Mouse (Mus musculus): ENCODE data around the gene Nudt3. TPM values are rescaled to one million over a fixed set of nuclear protein-coding genes. Genes with fewer than 3 reads are reported as not detected.
A peak's percentile ranks its signal among the peaks of the same experiment; 100 is the strongest.

The Nudt3 gene
- 30.5 and 34.4 TPM in 2 replicates for polyA plus RNA-seq (2014; fragmentation: Nextera tagmentation; extraction: Ambion mirVana)

DNA sequence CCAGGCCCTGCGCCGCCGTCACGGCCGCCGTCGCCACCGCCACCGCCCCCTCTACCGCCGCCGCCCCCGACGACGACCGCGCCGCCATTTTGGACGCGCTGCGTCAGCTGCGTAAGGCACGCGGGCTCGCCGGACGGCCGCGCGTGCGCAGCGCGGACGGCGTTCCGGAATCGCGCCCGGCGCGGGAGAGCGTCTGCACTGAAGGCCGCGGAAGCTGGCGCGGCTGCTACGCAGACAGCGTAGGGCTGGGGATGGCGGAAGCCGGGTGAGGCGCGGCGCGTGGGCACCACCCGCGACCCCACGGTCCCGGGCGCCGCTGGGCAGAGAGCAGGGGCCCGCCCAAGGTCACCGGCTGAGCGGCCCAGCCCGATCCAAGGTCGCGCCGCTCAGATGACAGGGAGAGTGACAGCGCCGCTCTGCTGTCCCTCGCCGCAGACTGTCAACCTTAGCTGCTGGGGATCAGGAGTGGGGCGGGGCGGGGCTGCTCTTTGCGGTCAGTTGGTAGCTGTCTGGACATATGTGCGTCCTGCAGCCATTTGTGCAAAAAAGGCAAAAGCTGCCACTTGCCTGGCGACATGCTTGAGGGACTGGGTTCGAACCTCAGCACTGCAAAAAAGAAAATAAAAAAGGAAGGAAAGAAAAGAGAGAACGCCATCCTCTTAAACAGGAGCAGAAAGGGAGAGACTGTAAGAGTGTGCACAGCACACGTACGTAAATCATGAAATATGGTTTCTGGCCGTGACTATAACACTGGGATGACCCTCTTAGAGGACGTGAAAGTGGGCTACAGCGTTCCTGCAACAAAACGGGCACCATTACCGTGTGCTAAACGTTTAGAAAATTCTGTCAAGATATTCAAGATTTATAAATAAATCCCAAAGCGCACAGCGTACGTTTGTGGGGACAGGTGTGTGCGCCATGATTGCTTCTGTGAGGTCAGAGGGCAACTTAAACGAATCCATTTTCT, at the start of gene Nudt3:
TSS of gene Nudt3 (minus strand) at position 136 of the 967 bp plus-strand sequence.
- peak within 1 kb of the TSS; percentile 95 for H3K4me3 ChIP-seq (ENCODE audit: low read depth, low read length)
- peaks cover 5% of the 10 kb centered on the region; the same call in 1 of the 2 replicates for H3K4me1 ChIP-seq (ENCODE audit: insufficient read depth)
- ATAC-seq (ENCODE audit: insufficient read depth) (peak; percentile 92), DNase-seq (peak; percentile 98)
- peak within 1 kb of the TSS; percentile 94 for H3K9ac ChIP-seq
- 0 out of 2 replicates have a peak, but pooled peaks cover 3% of the 10 kb centered on the region for H3K36me3 ChIP-seq (ENCODE audit: insufficient read depth)
- peak within 1 kb of the TSS; percentile 89 for H3K27ac ChIP-seq (ENCODE audit: low read depth)
- TF ChIP-seq CTCF (IDR thresholded peaks at IDR 0.05; ENCODE audit: low read depth): no peak
- H3K9me3 ChIP-seq (ENCODE audit: low read depth, low read length): no peaks in the 10 kb centered on the region
- no peaks in the 10 kb centered on the region for H3K27me3 ChIP-seq (ENCODE audit: insufficient read depth, low read length)
- 6% methylated on average over 77 of the region's 91 CpGs for WGBS
- peak within 1 kb of the TSS; percentile 89 for H3K4me2 ChIP-seq

DNA sequence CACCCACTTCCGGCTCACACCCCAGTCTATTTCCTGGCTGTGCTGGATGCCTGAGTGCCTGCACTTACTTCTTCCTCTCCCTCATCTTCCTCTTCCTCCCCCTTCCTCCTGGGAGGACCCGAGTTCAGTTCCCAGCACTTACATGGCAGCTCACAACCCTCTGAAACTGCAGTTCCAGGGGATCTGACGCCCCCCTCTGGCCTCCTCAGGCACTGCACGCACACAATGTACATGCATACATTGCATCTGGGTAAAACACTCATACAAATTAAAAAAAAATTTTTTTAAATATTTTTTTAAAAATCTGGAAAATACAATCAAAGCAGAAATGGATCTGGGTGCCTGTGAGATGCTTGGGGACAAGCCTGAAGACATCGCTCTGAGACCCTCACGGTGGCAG, 48.4 kb upstream of the Nudt3 start:
- no peaks in the 10 kb centered on the region for H3K27me3 ChIP-seq (ENCODE audit: insufficient read depth, low read length)
- no peak overlapping the region for H3K4me2 ChIP-seq
- no peaks in the 10 kb centered on the region for H3K4me1 ChIP-seq (ENCODE audit: insufficient read depth)
- TF ChIP-seq CTCF (IDR thresholded peaks at IDR 0.05; ENCODE audit: low read depth): peak; percentile 30; the same call in 1 of the 2 replicates
- no peak overlapping the region for H3K4me3 ChIP-seq (ENCODE audit: low read depth, low read length)
- DNase-seq: no peak
- no peaks in the 10 kb centered on the region for H3K9me3 ChIP-seq (ENCODE audit: low read depth, low read length)
- WGBS: 79% methylated on average over 6 of the region's 6 CpGs
- H3K27ac ChIP-seq (ENCODE audit: low read depth): no peak overlapping the region
- H3K9ac ChIP-seq: no peak overlapping the region
- no peaks in the 10 kb centered on the region for H3K36me3 ChIP-seq (ENCODE audit: insufficient read depth)
- ATAC-seq (ENCODE audit: insufficient read depth): no peak

DNA sequence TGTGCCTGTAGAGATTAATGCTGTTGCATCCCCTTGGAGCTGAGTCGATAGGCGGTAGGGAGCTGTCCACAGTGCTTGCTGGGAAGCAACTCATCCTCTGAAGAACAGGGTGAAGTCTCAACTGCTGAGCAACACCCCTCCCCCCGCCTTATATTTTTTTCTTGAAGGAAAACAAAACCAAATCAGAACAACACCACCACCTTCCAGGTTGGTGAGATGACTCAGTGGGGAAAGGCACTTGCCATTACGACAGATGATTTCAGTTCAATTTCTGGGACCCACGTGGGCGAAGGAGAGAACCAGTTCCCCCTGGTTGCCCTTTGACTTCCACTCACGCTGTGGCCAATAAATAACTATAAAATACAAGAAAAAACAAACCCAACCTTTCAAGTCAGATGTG, 35.5 kb upstream of the Nudt3 start:
- DNase-seq (no peak), ATAC-seq (ENCODE audit: insufficient read depth) (no peak)
- H3K4me3 ChIP-seq (ENCODE audit: low read depth, low read length): no peak overlapping the region
- H3K9me3 ChIP-seq (ENCODE audit: low read depth, low read length): no peaks in the 10 kb centered on the region
- no peaks in the 10 kb centered on the region for H3K4me1 ChIP-seq (ENCODE audit: insufficient read depth)
- 60% methylated on average over 7 of the region's 7 CpGs for WGBS
- no peak for TF ChIP-seq CTCF (IDR thresholded peaks at IDR 0.05; ENCODE audit: low read depth)
- peaks cover 31% of the 10 kb centered on the region for H3K27me3 ChIP-seq (ENCODE audit: insufficient read depth, low read length)
- no peak overlapping the region for H3K4me2 ChIP-seq
- H3K36me3 ChIP-seq (ENCODE audit: insufficient read depth): no peaks in the 10 kb centered on the region
- H3K27ac ChIP-seq (ENCODE audit: low read depth): no peak overlapping the region
- no peak overlapping the region for H3K9ac ChIP-seq

DNA sequence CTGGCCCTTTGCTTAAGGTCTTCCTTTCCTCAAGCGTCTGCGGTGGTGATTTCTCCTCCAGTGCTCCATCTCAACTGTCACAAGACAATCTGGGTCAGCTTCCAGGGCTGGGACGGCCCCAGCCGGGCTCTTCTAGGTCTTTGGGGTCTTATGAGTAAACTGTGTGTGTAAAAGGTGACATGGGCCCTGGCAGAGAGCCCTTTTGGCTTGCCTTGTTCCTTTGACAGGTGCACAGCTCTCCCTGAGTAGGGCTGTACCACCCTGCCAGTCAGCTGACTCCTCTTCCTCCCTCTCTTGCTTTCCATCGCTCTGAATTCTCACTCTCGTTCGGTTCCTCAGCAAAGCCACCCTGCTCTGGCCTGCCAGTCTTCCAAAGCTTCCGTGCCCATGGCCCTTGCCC, 33.8 kb upstream of the Nudt3 start:
- Histone ChIP-seq H3K36me3 (ENCODE audit: insufficient read depth) (no peaks in the 10 kb centered on the region), H3K27me3 (ENCODE audit: insufficient read depth, low read length) (peaks cover 31% of the 10 kb centered on the region), H3K9ac (no peak overlapping the region), H3K4me2 (no peak overlapping the region), H3K27ac (ENCODE audit: low read depth) (no peak overlapping the region), H3K4me1 (ENCODE audit: insufficient read depth) (no peaks in the 10 kb centered on the region), H3K9me3 (ENCODE audit: low read depth, low read length) (no peaks in the 10 kb centered on the region), H3K4me3 (ENCODE audit: low read depth, low read length) (no peak overlapping the region)
- 60% methylated on average over 8 of the region's 8 CpGs for WGBS
- ATAC-seq (ENCODE audit: insufficient read depth): no peak
- no peak for DNase-seq
- TF ChIP-seq CTCF (IDR thresholded peaks at IDR 0.05; ENCODE audit: low read depth): no peak

DNA sequence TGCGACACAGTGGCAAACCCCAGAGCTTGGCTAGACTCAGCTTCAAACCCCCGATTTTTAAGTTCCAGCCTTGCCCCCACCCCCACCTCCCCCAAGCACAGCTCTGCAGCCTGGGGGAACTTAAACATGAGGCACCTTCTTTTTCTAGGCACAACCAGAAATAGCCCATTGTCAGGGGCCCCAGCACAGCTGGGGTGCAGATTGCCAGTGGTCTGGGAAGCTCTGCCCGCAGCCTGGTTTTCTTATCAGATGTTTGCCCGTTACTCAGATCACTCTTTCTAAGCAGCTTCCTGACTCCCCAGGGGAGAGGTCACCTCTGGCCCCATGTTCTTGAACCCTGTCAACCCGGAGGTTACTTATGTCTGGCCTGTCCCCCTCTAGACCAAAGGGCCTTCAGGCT, 33.1 kb upstream of the Nudt3 start:
- Histone ChIP-seq H3K9me3 (ENCODE audit: low read depth, low read length) (no peaks in the 10 kb centered on the region), H3K4me3 (ENCODE audit: low read depth, low read length) (no peak overlapping the region), H3K4me1 (ENCODE audit: insufficient read depth) (no peaks in the 10 kb centered on the region), H3K4me2 (no peak overlapping the region), H3K27me3 (ENCODE audit: insufficient read depth, low read length) (peaks cover 31% of the 10 kb centered on the region), H3K36me3 (ENCODE audit: insufficient read depth) (no peaks in the 10 kb centered on the region), H3K9ac (no peak overlapping the region), H3K27ac (ENCODE audit: low read depth) (no peak overlapping the region)
- no peak for TF ChIP-seq CTCF (IDR thresholded peaks at IDR 0.05; ENCODE audit: low read depth)
- no peak for ATAC-seq (ENCODE audit: insufficient read depth)
- DNase-seq: no peak
- 5% methylated on average over 5 of the region's 5 CpGs for WGBS

DNA sequence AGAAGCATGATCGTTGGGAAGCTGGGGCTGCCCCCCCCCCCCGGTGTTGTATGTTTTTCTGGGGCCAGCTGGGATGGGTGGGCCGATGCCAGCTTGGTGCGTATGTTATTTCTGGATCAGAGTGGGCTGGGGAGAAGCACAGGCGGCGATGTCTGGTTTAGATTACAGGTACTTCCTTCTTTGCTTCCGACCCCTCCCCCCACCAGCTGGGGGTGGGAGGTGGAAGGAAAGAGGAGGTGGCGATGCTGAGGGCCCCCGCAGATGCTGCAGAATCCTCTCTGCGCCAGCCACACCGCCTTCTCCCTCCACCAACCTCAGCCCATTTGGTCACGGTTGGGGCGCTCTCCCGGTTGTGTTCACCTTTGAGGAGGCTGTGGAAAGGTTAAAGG, 32.7 kb upstream of the Nudt3 start:
- no peaks in the 10 kb centered on the region for H3K4me1 ChIP-seq (ENCODE audit: insufficient read depth)
- no peaks in the 10 kb centered on the region for H3K36me3 ChIP-seq (ENCODE audit: insufficient read depth)
- no peak for TF ChIP-seq CTCF (IDR thresholded peaks at IDR 0.05; ENCODE audit: low read depth)
- ATAC-seq (ENCODE audit: insufficient read depth) (no peak), DNase-seq (no peak)
- no peaks in the 10 kb centered on the region for H3K9me3 ChIP-seq (ENCODE audit: low read depth, low read length)
- peak overlapping the region; percentile 69 for H3K4me2 ChIP-seq
- peaks cover 31% of the 10 kb centered on the region for H3K27me3 ChIP-seq (ENCODE audit: insufficient read depth, low read length)
- H3K4me3 ChIP-seq (ENCODE audit: low read depth, low read length): peak overlapping the region; percentile 41
- WGBS: under 1% methylated on average over 14 of the region's 14 CpGs
- H3K9ac ChIP-seq: no peak overlapping the region
- H3K27ac ChIP-seq (ENCODE audit: low read depth): no peak overlapping the region
